Mouse (Mus musculus): ENCODE measurements around the gene Gm20388.

Gene Gm20388

GRCm38 (mm10) chr8:123781256-123781655, 3870.6 kb downstream of the Gm20388 start:
- intact Hi-C loops (cut with DNase I), result no loop called here

GRCm38 (mm10) chr8:123783525-123784249, 3873.0 kb downstream of the Gm20388 start:
- intact Hi-C loops (cut with DNase I), result loop anchor here (2.0 kb wide), 2 partner anchors 131 to 141 kb away; partner anchors contain the start of gene Rhou

- intact Hi-C loops (cut with DNase I), result no loop called here
Observed at GRCm38 (mm10) chr8:123786166-123786565, 3875.5 kb downstream of the Gm20388 start.

GRCm38 (mm10) chr8:123786644-123787043, 3876.0 kb downstream of the Gm20388 start:
- intact Hi-C loops (cut with DNase I), result no loop called here

GRCm38 (mm10) chr8:123787254-123787897, 3876.7 kb downstream of the Gm20388 start:
- intact Hi-C loops (cut with DNase I), result no loop called here

GRCm38 (mm10) chr8:123788416-123789170, 3878.0 kb downstream of the Gm20388 start:
- intact Hi-C loops (cut with DNase I), result no loop called here

GRCm38 (mm10) chr8:123789461-123789860, 3878.8 kb downstream of the Gm20388 start:
- intact Hi-C loops (cut with DNase I), result no loop called here

GRCm38 (mm10) chr8:123789970-123790369, 3879.3 kb downstream of the Gm20388 start:
- intact Hi-C loops (cut with DNase I), result loop anchor here (2.0 to 10.0 kb wide), 3 partner anchors 43 to 562 kb away; no protein-coding TSS in a partner anchor

GRCm38 (mm10) chr8:123791101-123791844, 3880.6 kb downstream of the Gm20388 start:
- intact Hi-C loops (cut with DNase I), result loop anchor here (2.0 to 10.0 kb wide), 3 partner anchors 42 to 561 kb away; no protein-coding TSS in a partner anchor

- intact Hi-C loops (cut with DNase I), result loop anchor here (2.0 to 10.0 kb wide), 3 partner anchors 41 to 560 kb away; no protein-coding TSS in a partner anchor
Observed at GRCm38 (mm10) chr8:123791845-123792225, 3881.2 kb downstream of the Gm20388 start.

- intact Hi-C loops (cut with DNase I), result loop anchor here (5.0 to 10.0 kb wide), 2 partner anchors 131 to 558 kb away; no protein-coding TSS in a partner anchor
Observed at GRCm38 (mm10) chr8:123793900-123794299, 3883.3 kb downstream of the Gm20388 start.

- intact Hi-C loops (cut with DNase I), result loop anchor here (5.0 to 10.0 kb wide), 2 partner anchors 130 to 558 kb away; no protein-coding TSS in a partner anchor
Observed at GRCm38 (mm10) chr8:123794766-123795165, 3884.1 kb downstream of the Gm20388 start.

GRCm38 (mm10) chr8:123796758-123797157, 3886.1 kb downstream of the Gm20388 start:
- intact Hi-C loops (cut with DNase I), result loop anchor here (10.0 kb wide), 1 partner anchor 128 kb away; no protein-coding TSS in a partner anchor

- intact Hi-C loops (cut with DNase I), result loop anchor here (10.0 kb wide), 1 partner anchor 127 kb away; no protein-coding TSS in a partner anchor
Observed at GRCm38 (mm10) chr8:123797928-123798327, 3887.3 kb downstream of the Gm20388 start.

GRCm38 (mm10) chr8:123799434-123799833, 3888.8 kb downstream of the Gm20388 start:
- intact Hi-C loops (cut with DNase I), result loop anchor here (10.0 kb wide), 1 partner anchor 125 kb away; no protein-coding TSS in a partner anchor

- intact Hi-C loops (cut with DNase I), result loop anchor here (10.0 kb wide), 1 partner anchor 125 kb away; no protein-coding TSS in a partner anchor
Observed at GRCm38 (mm10) chr8:123799885-123800284, 3889.2 kb downstream of the Gm20388 start.

- intact Hi-C loops (cut with DNase I), result no loop called here
Observed at GRCm38 (mm10) chr8:123800867-123801266, 3890.2 kb downstream of the Gm20388 start.

GRCm38 (mm10) chr8:123801538-123801937, 3890.9 kb downstream of the Gm20388 start:
- intact Hi-C loops (cut with DNase I), result no loop called here

GRCm38 (mm10) chr8:123803639-123804038, 3893.0 kb downstream of the Gm20388 start:
- intact Hi-C loops (cut with DNase I), result no loop called here

GRCm38 (mm10) chr8:123804586-123804985, 3893.9 kb downstream of the Gm20388 start:
- intact Hi-C loops (cut with DNase I), result no loop called here

Measured in adrenal gland (tissue).